Mouse (Mus musculus): ENCODE data around the gene Nrxn2. TPM values are rescaled to one million over a fixed set of nuclear protein-coding genes. Genes with fewer than 3 reads are reported as not detected.

The Nrxn2 gene
- polyA plus RNA-seq, 1 experiment: 0.09 TPM

DNA sequence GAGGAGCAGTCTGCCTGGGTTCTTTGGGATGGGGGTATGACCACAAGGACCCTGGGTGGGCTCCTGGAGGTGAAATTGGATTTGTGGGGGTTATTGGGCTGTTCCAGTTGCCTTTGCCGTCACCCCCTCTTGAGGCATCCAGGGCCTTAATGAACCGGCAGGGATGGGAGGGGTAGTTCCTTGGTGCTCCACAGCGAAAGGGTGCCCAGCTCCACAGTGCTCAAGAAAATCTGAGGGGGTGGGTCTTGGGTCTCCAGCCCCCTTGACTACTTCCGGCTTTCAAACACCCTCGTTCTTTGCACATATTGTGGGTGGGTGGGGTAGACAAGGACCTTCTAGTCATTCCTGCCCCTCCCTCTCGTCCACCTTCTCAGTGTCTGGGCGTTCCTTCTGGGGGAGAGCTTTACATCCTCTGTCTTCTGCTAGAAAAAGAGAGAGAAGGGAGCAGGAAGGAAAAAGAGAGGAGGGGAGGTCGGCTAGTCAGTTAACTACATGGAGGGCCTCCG lies 1.3 kb downstream of the Nrxn2 start:
- Histone ChIP-seq H3K4me3 (ENCODE audit: insufficient read depth, poor library complexity, severe bottlenecking) (no peak overlapping the region), H3K79me2 (ENCODE audit: control insufficient read depth, insufficient read depth) (no peaks in the 10 kb centered on the region), H3K27me3 (ENCODE audit: control insufficient read depth, insufficient read depth, insufficient read length) (peaks cover 88% of the 10 kb centered on the region), H3ac (ENCODE audit: control insufficient read depth, insufficient read length, low read depth) (no peak overlapping the region), H3K36me3 (ENCODE audit: control insufficient read depth, insufficient read depth) (no peaks in the 10 kb centered on the region), H3K79me3 (ENCODE audit: low read depth) (no peaks in the 10 kb centered on the region)
- TF ChIP-seq CEBPB (IDR thresholded peaks at IDR 0.05; ENCODE audit: low read depth) (no peak), FOSL1 (IDR thresholded peaks at IDR 0.05; ENCODE audit: insufficient read depth, low read length, poor library complexity, severe bottlenecking) (no peak), MYOD1 (IDR thresholded peaks at IDR 0.05; ENCODE audit: control insufficient read depth, insufficient read length, low read depth) (no peak), MYOG (IDR thresholded peaks at IDR 0.05; ENCODE audit: control insufficient read depth, extremely low read depth, insufficient read length) (no peak), MAX (IDR thresholded peaks at IDR 0.05) (no peak), USF1 (IDR thresholded peaks at IDR 0.05; ENCODE audit: low read depth) (no peak), CTCF (IDR thresholded peaks at IDR 0.05; ENCODE audit: control insufficient read depth, insufficient read depth, insufficient read length) (no peak)

DNA sequence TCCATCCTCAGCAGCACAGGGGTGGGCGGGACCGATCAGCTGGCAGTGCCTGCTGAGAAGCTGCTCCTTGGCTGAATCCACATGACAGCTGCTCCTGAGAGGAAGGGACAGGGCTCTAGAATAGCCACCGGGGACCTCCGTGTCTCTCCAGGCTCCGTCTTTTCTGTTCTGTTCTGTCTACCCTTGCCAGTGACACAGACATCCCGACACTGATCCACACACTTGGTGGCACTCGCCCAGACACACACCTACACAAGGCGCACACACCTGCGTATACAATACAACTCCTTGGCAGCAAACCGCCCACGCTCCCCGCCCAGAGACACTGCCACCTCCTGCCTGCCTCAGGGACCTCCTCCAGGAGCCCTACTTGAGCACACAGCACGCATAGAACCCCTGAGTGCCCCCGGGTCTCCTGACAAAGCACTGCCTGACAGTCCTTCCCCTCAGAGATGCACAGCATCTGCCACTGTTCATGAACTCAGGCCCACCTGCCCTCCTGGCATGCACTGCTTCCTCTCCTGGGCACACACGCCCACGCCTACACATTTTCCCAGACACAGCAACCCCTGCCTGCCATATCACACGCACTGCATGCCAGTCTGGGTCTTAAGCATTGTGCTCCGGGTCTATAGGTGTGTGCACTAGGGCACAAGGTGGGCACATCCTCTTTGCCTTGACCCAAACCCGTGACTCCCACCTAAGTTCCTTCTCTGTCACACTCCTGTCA lies 2.1 kb downstream of the Nrxn2 start:
- Histone ChIP-seq H3K79me2 (ENCODE audit: control insufficient read depth, insufficient read depth) (no peaks in the 10 kb centered on the region), H3K27me3 (ENCODE audit: control insufficient read depth, insufficient read depth, insufficient read length) (peaks cover 82% of the 10 kb centered on the region), H3ac (ENCODE audit: control insufficient read depth, insufficient read length, low read depth) (no peak overlapping the region), H3K36me3 (ENCODE audit: control insufficient read depth, insufficient read depth) (no peaks in the 10 kb centered on the region), H3K79me3 (ENCODE audit: low read depth) (no peaks in the 10 kb centered on the region), H3K4me3 (ENCODE audit: insufficient read depth, poor library complexity, severe bottlenecking) (no peak overlapping the region)
- no peak for TF ChIP-seq CTCF (IDR thresholded peaks at IDR 0.05; ENCODE audit: control insufficient read depth, insufficient read depth, insufficient read length)
- TF ChIP-seq USF1 (IDR thresholded peaks at IDR 0.05; ENCODE audit: low read depth): no peak
- no peak for TF ChIP-seq FOSL1 (IDR thresholded peaks at IDR 0.05; ENCODE audit: insufficient read depth, low read length, poor library complexity, severe bottlenecking)

DNA sequence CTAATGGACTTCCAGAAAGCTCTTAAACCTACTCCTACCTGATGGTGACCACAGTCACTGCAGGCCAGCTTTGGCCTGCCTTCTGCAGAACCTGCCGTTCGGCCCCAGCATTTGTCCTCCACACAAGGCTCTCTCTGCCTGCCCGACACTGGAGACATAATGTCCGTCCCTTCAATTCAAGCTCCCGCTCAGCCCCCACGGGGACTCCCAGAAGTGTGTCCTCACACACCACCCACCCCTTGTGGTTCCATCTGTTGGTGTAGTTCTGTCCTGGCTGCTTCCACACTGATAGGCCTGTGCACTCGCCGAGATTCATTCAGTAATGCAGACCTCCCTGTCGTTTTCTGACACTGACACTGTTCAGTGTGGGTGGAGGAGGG lies 2.7 kb downstream of the Nrxn2 start:
- H3K27me3 ChIP-seq (ENCODE audit: control insufficient read depth, insufficient read depth, insufficient read length): peaks cover 82% of the 10 kb centered on the region
- H3K4me3 ChIP-seq (ENCODE audit: insufficient read depth, poor library complexity, severe bottlenecking): no peak overlapping the region
- H3K36me3 ChIP-seq (ENCODE audit: control insufficient read depth, insufficient read depth): no peaks in the 10 kb centered on the region
- TF ChIP-seq MAX (IDR thresholded peaks at IDR 0.05) (no peak), FOSL1 (IDR thresholded peaks at IDR 0.05; ENCODE audit: insufficient read depth, low read length, poor library complexity, severe bottlenecking) (no peak), MYOG (IDR thresholded peaks at IDR 0.05; ENCODE audit: control insufficient read depth, extremely low read depth, insufficient read length) (no peak), CEBPB (IDR thresholded peaks at IDR 0.05; ENCODE audit: low read depth) (no peak), CTCF (IDR thresholded peaks at IDR 0.05; ENCODE audit: control insufficient read depth, insufficient read depth, insufficient read length) (no peak), USF1 (IDR thresholded peaks at IDR 0.05; ENCODE audit: low read depth) (no peak)
- no peak overlapping the region for H3ac ChIP-seq (ENCODE audit: control insufficient read depth, insufficient read length, low read depth)
- H3K79me3 ChIP-seq (ENCODE audit: low read depth): no peaks in the 10 kb centered on the region
- H3K79me2 ChIP-seq (ENCODE audit: control insufficient read depth, insufficient read depth): no peaks in the 10 kb centered on the region

DNA sequence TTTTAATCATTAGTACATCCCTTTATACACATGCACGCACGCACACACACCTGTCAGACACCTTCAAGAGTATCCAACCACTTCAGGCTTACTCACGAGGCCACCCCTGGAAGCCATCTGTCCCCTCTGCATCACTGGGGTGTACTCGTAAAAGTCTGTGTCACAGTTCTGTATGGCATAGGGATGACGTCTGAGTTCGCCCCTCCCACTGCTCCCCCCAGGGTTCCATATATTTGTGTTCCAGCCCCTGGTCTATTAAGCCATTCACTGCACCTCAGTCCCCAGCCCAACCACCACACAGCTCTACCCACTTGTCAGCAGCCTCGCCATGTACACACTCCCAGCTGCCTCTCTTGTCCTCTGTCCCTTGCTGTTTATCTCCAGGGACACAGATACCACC lies 3.5 kb downstream of the Nrxn2 start:
- H3K79me2 ChIP-seq (ENCODE audit: control insufficient read depth, insufficient read depth): no peaks in the 10 kb centered on the region
- no peaks in the 10 kb centered on the region for H3K79me3 ChIP-seq (ENCODE audit: low read depth)
- TF ChIP-seq CTCF (IDR thresholded peaks at IDR 0.05; ENCODE audit: control insufficient read depth, insufficient read depth, insufficient read length): no peak
- no peak for TF ChIP-seq FOSL1 (IDR thresholded peaks at IDR 0.05; ENCODE audit: insufficient read depth, low read length, poor library complexity, severe bottlenecking)
- no peak for TF ChIP-seq USF1 (IDR thresholded peaks at IDR 0.05; ENCODE audit: low read depth)
- no peak for TF ChIP-seq MYOD1 (IDR thresholded peaks at IDR 0.05; ENCODE audit: control insufficient read depth, insufficient read length, low read depth)
- no peak for TF ChIP-seq MAX (IDR thresholded peaks at IDR 0.05)
- TF ChIP-seq CEBPB (IDR thresholded peaks at IDR 0.05; ENCODE audit: low read depth): no peak
- TF ChIP-seq MYOG (IDR thresholded peaks at IDR 0.05; ENCODE audit: control insufficient read depth, extremely low read depth, insufficient read length): no peak
- no peak overlapping the region for H3K4me3 ChIP-seq (ENCODE audit: insufficient read depth, poor library complexity, severe bottlenecking)
- H3K27me3 ChIP-seq (ENCODE audit: control insufficient read depth, insufficient read depth, insufficient read length): peaks cover 74% of the 10 kb centered on the region
- H3K36me3 ChIP-seq (ENCODE audit: control insufficient read depth, insufficient read depth): no peaks in the 10 kb centered on the region
- H3ac ChIP-seq (ENCODE audit: control insufficient read depth, insufficient read length, low read depth): no peak overlapping the region

DNA sequence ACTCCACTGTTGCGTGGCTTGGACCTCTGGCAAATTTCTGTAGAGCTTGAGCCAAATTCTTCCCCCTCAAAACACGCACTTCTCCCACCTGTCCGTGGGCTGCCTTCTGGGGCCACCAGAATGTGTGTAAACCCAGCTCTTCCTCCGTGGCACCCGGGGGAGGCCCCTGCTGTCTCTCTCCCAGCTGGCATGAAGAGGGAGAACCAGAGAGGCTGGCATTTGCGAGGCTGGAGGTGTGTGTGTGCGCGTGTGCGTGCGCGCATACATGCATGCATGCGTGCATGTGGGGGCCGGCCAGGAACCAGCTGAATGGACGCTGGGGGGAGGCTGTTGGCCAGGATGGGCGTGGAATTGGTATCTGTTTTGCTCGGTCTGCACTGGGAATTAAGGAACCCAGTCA lies 4.7 kb downstream of the Nrxn2 start:
- Histone ChIP-seq H3K36me3 (ENCODE audit: control insufficient read depth, insufficient read depth) (no peaks in the 10 kb centered on the region), H3ac (ENCODE audit: control insufficient read depth, insufficient read length, low read depth) (no peak overlapping the region), H3K4me3 (ENCODE audit: insufficient read depth, poor library complexity, severe bottlenecking) (no peak overlapping the region), H3K79me3 (ENCODE audit: low read depth) (no peaks in the 10 kb centered on the region), H3K79me2 (ENCODE audit: control insufficient read depth, insufficient read depth) (no peaks in the 10 kb centered on the region), H3K27me3 (ENCODE audit: control insufficient read depth, insufficient read depth, insufficient read length) (peaks cover 76% of the 10 kb centered on the region)
- TF ChIP-seq USF1 (IDR thresholded peaks at IDR 0.05; ENCODE audit: low read depth) (no peak), FOSL1 (IDR thresholded peaks at IDR 0.05; ENCODE audit: insufficient read depth, low read length, poor library complexity, severe bottlenecking) (no peak), MYOG (IDR thresholded peaks at IDR 0.05; ENCODE audit: control insufficient read depth, extremely low read depth, insufficient read length) (no peak), CEBPB (IDR thresholded peaks at IDR 0.05; ENCODE audit: low read depth) (no peak), MAX (IDR thresholded peaks at IDR 0.05) (no peak), CTCF (IDR thresholded peaks at IDR 0.05; ENCODE audit: control insufficient read depth, insufficient read depth, insufficient read length) (no peak), MYOD1 (IDR thresholded peaks at IDR 0.05; ENCODE audit: control insufficient read depth, insufficient read length, low read depth) (no peak)
